Mouse (Mus musculus) limb, embryonic 11.5 days (tissue): ENCODE measurements around the gene Urb1. TPM values are rescaled to one million over a fixed set of nuclear protein-coding genes. Genes with fewer than 3 reads are reported as not detected.

Source experiments
- ATAC-seq: fragments of 200-750 bp; cut with Nextera tagmentation; 2 replicates; pipeline ENCODE4 v1.8.0; 2017; ENCODE audit warnings: low read depth; ENCODE audit not compliant: insufficient number of reproducible peaks, low FRiP score, low TSS enrichment
- DNase-seq: peaks from one replicate; pipeline ENCODE4 v3.0.0-alpha.2; 2015; ENCODE audit warnings: low spot score
- H3K27ac ChIP-seq: fragments of 300-500 bp; sonication (generic); replicated peaks from 2 replicates; pipeline ENCODE4 v1.5.1; 2014; ENCODE audit warnings: low read depth, mild to moderate bottlenecking, low read length
- H3K27me3 ChIP-seq: fragments of 300-500 bp; sonication (generic); 2 replicates; pipeline ENCODE4 v1.6.1; 2014; ENCODE audit warnings: mild to moderate bottlenecking, low read length, mixed read lengths; ENCODE audit not compliant: control insufficient read depth, insufficient read depth
- H3K36me3 ChIP-seq: fragments of 300-500 bp; sonication (generic); 2 replicates; pipeline ENCODE4 v1.6.1; 2014; ENCODE audit warnings: mild to moderate bottlenecking, low read length, moderate library complexity, mixed read lengths; ENCODE audit not compliant: control insufficient read depth, insufficient read depth
- H3K4me1 ChIP-seq: fragments of 300-500 bp; sonication (generic); 2 replicates; pipeline ENCODE4 v1.6.1; 2014; ENCODE audit warnings: low read length, mixed read lengths; ENCODE audit not compliant: control insufficient read depth, insufficient read depth
- H3K4me2 ChIP-seq: fragments of 300-500 bp; sonication (generic); 2 replicates; pipeline ENCODE4 v1.6.1; 2014; ENCODE audit warnings: low read depth, mild to moderate bottlenecking, moderate library complexity; ENCODE audit not compliant: severe bottlenecking
- H3K4me3 ChIP-seq: fragments of 300-500 bp; sonication (generic); 2 replicates; pipeline ENCODE4 v1.5.1; 2014; ENCODE audit warnings: low read depth, low read length
- H3K9ac ChIP-seq: fragments of 300-500 bp; sonication (generic); 2 replicates; pipeline ENCODE4 v1.6.1; 2014; ENCODE audit warnings: mild to moderate bottlenecking, low read length
- H3K9me3 ChIP-seq: fragments of 300-500 bp; sonication (generic); 2 replicates; pipeline ENCODE4 v1.6.1; 2016; ENCODE audit warnings: low read length; ENCODE audit not compliant: control insufficient read depth
- WGBS: fragments of 180-500 bp; shearing (Covaris S2); extraction: QIAGEN DNeasy Blood & Tissue Kit; methylation state at CpG from one replicate; pipeline ENCODE4 v1.1.7; 2014; 5-methylcytosine and 5-hydroxymethylcytosine counted together
- polyA plus RNA-seq: library from polyadenylated mRNA; unstranded; fragments of >200 nt; fragmentation: Nextera tagmentation; extraction: Ambion mirVana; gene quantifications from 2 replicates; pipeline ENCODE4 v1.2.1, GENCODE M21; 2014

The Urb1 gene
- 16.6 and 16.7 TPM in 2 replicates for polyA plus RNA-seq

DNA sequence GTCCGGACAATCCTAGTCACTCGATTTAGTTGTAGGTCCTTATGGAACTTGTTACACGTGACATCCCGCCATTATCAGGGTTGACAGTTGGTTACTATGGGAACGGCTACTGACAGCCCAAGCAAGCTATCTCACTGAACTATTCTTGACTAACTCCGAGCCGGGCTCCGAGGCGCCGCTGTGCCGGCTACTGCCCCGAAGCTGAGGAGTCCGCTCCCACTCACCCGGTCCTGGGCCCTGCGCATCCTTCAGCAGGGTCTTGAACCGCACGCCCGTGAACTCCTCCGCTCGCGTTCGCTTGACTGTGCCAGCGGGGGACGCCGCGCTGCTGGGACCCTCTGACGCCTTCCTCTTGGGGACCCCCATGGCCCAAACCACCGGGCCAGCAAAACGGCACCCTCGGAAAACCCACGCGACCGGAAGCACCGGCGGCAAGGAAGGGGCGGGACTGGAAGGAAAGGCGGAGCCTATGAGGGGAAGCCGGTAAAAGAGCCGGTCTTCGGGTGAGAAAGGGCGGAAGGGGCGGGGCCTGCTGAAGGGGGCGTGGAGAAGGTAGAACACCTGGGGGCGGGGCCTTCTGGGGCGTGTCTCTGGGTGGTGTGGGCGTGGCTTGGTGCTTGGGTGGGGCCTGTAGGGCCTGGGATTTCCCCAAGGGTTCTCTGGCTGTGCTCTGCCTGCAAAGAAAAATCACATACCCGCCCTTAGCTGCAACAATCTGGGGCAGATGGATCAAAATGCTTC is at the start of gene Urb1:
Gene Urb1, minus strand, starts transcription at position 439 of the 741 bp plus-strand sequence.
- Histone ChIP-seq H3K4me1 (peaks cover 5% of the 10 kb centered on the region; the same call in 1 of the 2 replicates), H3K27ac (no peak within 1 kb of the TSS), H3K9ac (peak within 1 kb of the TSS; percentile 51), H3K9me3 (no peaks in the 10 kb centered on the region), H3K4me2 (peak within 1 kb of the TSS; percentile 76), H3K36me3 (no peaks in the 10 kb centered on the region), H3K4me3 (peak within 1 kb of the TSS; percentile 88), H3K27me3 (no peaks in the 10 kb centered on the region)
- ATAC-seq (peak; percentile 94), DNase-seq (peak; percentile 100)
- WGBS: under 1% methylated on average over 47 of the region's 47 CpGs

GRCm38 (mm10) chr16:90858206-90858605 is 48.0 kb upstream of the Urb1 start:
- Histone ChIP-seq H3K36me3 (no peaks in the 10 kb centered on the region), H3K9me3 (no peaks in the 10 kb centered on the region), H3K9ac (no peak overlapping the region), H3K27ac (no peak overlapping the region), H3K4me3 (no peak overlapping the region), H3K4me2 (no peak overlapping the region), H3K27me3 (no peaks in the 10 kb centered on the region), H3K4me1 (peaks cover 13% of the 10 kb centered on the region; the same call in 1 of the 2 replicates)
- DNase-seq (no peak), ATAC-seq (no peak)
- WGBS: 88% methylated on average over 4 of the region's 4 CpGs

- no peak overlapping the region for H3K27ac ChIP-seq
- no peaks in the 10 kb centered on the region for H3K9me3 ChIP-seq
- H3K9ac ChIP-seq: no peak overlapping the region
- WGBS: 92% methylated on average over 6 of the region's 6 CpGs
- H3K36me3 ChIP-seq: no peaks in the 10 kb centered on the region
- no peak for DNase-seq
- ATAC-seq: no peak
- H3K4me3 ChIP-seq: no peak overlapping the region
- H3K4me2 ChIP-seq: no peak overlapping the region
- peaks cover 21% of the 10 kb centered on the region for H3K4me1 ChIP-seq
- no peaks in the 10 kb centered on the region for H3K27me3 ChIP-seq
These were observed 46.5 kb upstream of the Urb1 start for GRCm38 (mm10) chr16:90856552-90857200.

- Histone ChIP-seq H3K9me3 (no peaks in the 10 kb centered on the region), H3K27ac (peak overlapping the region; percentile 74), H3K9ac (no peak overlapping the region), H3K36me3 (no peaks in the 10 kb centered on the region), H3K4me3 (no peak overlapping the region), H3K4me2 (peak overlapping the region; percentile 7; the same call in 1 of the 2 replicates), H3K4me1 (peaks cover 28% of the 10 kb centered on the region), H3K27me3 (no peaks in the 10 kb centered on the region)
- peak; percentile 70; the same call in 1 of the 2 replicates for ATAC-seq
- WGBS: 40% methylated on average over 11 of the region's 11 CpGs
- DNase-seq: peak; percentile 44
These were observed 41.6 kb upstream of the Urb1 start for GRCm38 (mm10) chr16:90851621-90852334.

GRCm38 (mm10) chr16:90850881-90851280 is 40.7 kb upstream of the Urb1 start:
- peaks cover 28% of the 10 kb centered on the region for H3K4me1 ChIP-seq
- WGBS: 45% methylated on average over 7 of the region's 7 CpGs
- H3K27me3 ChIP-seq: no peaks in the 10 kb centered on the region
- H3K4me2 ChIP-seq: no peak overlapping the region
- no peaks in the 10 kb centered on the region for H3K36me3 ChIP-seq
- DNase-seq: no peak
- no peak overlapping the region for H3K9ac ChIP-seq
- no peak for ATAC-seq
- peak overlapping the region; percentile 3; the same call in 1 of the 2 replicates for H3K27ac ChIP-seq
- no peaks in the 10 kb centered on the region for H3K9me3 ChIP-seq
- no peak overlapping the region for H3K4me3 ChIP-seq

DNA sequence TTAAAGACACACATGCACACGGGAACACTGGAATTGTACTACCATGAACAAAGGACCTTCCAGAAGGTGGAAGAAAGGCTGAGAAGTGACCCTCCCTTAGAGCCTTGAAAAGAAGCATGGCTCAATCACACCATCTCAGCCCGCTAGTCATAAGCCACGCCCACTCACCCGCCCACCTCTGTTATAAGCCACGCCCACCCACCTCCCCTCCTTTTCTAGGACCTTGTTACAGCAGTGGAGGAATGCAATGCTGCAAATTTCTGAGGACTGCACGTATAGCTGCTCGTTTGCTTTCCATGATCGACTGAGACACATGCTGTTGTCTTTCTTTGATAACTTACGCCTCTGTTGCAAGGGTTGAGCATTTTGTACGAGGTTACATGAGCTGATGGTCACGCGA is 39.0 kb upstream of the Urb1 start:
- 47% methylated on average over 12 of the region's 12 CpGs for WGBS
- no peaks in the 10 kb centered on the region for H3K36me3 ChIP-seq
- peaks cover 18% of the 10 kb centered on the region for H3K4me1 ChIP-seq
- H3K9ac ChIP-seq: no peak overlapping the region
- H3K9me3 ChIP-seq: no peaks in the 10 kb centered on the region
- H3K4me3 ChIP-seq: no peak overlapping the region
- DNase-seq: peak; percentile 57
- H3K4me2 ChIP-seq: no peak overlapping the region
- H3K27me3 ChIP-seq: no peaks in the 10 kb centered on the region
- H3K27ac ChIP-seq: no peak overlapping the region
- ATAC-seq: no peak; the same call in 1 of the 2 replicates

DNA sequence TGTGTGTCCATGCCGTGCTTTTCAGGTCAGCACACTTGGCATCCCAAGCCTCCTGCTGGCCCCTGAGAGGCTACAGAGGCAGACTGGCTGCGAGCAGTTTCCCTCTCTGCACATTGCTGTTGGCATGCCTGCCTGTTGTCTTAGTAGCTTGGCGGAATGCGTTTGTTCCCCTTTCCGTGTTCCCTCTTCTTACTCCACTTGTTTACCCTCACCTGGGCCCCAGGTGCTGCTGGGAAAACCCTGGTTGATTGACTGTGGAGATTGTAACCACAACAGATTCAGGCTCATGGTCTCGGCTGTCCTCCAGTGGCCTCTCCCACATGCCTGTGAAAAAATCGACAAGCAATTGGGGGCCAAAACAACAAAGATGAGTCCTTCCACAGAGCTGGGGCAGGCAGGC is 38.5 kb upstream of the Urb1 start:
- Histone ChIP-seq H3K4me1 (peaks cover 17% of the 10 kb centered on the region), H3K4me2 (no peak overlapping the region), H3K27ac (no peak overlapping the region), H3K9ac (no peak overlapping the region), H3K27me3 (no peaks in the 10 kb centered on the region), H3K4me3 (no peak overlapping the region), H3K36me3 (no peaks in the 10 kb centered on the region), H3K9me3 (no peaks in the 10 kb centered on the region)
- ATAC-seq (no peak), DNase-seq (no peak)
- WGBS: 87% methylated on average over 7 of the region's 7 CpGs

GRCm38 (mm10) chr16:90845591-90845990 is 35.4 kb upstream of the Urb1 start:
- ATAC-seq (no peak), DNase-seq (no peak)
- Histone ChIP-seq H3K27me3 (no peaks in the 10 kb centered on the region), H3K9me3 (no peaks in the 10 kb centered on the region), H3K4me2 (no peak overlapping the region), H3K4me3 (no peak overlapping the region), H3K27ac (no peak overlapping the region), H3K4me1 (peaks cover under 1% of the 10 kb centered on the region; the same call in 1 of the 2 replicates), H3K36me3 (no peaks in the 10 kb centered on the region), H3K9ac (no peak overlapping the region)
- 82% methylated on average over 13 of the region's 13 CpGs for WGBS
